8 mouse cellular contexts compared by ENCODE assay signal in the genomic region with DNA sequence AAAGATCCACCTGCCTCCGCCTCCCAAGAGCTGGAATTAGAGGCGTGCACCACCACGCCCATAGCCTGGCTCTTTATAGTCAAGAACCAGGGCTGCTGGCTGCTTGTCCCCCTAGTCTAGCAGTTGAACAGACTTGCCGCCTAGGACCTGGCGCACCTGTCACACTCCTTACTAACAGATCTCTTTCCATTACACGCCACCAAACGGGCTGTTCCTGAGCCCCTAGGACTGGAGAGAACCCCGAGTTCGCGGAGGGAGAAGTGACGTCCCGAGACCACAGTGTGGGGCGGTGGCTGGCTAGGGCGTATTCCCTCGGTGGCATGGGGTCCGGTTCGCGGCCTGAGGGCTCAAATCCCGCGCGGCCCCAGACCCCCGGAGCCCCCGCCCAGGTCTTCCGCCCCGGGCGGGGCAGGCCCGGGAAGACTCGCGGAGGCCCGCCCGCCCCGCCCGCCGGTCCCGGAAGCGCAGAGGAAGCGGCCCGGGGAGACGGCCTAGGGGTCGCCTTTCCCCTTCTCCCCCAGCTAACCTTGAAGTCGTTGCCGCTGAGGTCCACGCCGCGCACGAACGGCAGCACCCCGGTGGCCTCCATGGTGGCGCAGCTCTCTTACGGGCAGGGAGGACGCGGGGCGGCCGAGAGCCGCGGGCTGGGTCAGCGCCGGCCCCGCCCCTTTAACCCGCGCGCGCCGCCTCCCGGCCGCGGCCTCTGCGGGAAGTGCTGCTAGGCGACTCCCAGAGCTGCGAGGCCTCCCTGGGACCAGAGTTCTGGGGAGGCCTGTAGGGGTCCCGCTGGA. TPM values are rescaled to one million over a fixed set of nuclear protein-coding genes. Genes with fewer than 3 reads are reported as not detected.
DNase-seq lines count a peak whose midpoint lies in the region; ATAC-seq and TF ChIP-seq lines count a peak whose summit lies in the region.

TSS of gene Flii (minus strand) at position 663 of the 791 bp plus-strand sequence.

- WGBS in forebrain, embryonic 12.5 days, result under 1% methylated on average over 65 of the region's 71 CpGs
- WGBS in heart, postnatal 0 days, result under 1% methylated on average over 60 of the region's 71 CpGs
- 1% methylated on average over 42 of the region's 71 CpGs for WGBS in neural tube, embryonic 15.5 days

- no peaks in the 10 kb centered on the region for H3K9me3 ChIP-seq in ES-Bruce4 (replicated peaks; ENCODE audit: control insufficient read depth, insufficient read depth, low read length, poor library complexity, severe bottlenecking)
- H3K9me3 ChIP-seq in forebrain, embryonic 12.5 days, result no peaks in the 10 kb centered on the region
- no peaks in the 10 kb centered on the region for H3K9me3 ChIP-seq in heart, postnatal 0 days (replicated peaks; ENCODE audit: control insufficient read depth, low read length)
- no peaks in the 10 kb centered on the region for H3K9me3 ChIP-seq in neural tube, embryonic 15.5 days (replicated peaks)

- H3K27me3 ChIP-seq in ES-Bruce4 (ENCODE audit: control insufficient read depth, insufficient read depth, low read length, poor library complexity, severe bottlenecking), result no peaks in the 10 kb centered on the region
- no peaks in the 10 kb centered on the region for H3K27me3 ChIP-seq in forebrain, embryonic 12.5 days
- H3K27me3 ChIP-seq in heart, postnatal 0 days (ENCODE audit: control insufficient read depth, insufficient read depth, low read length), result no peaks in the 10 kb centered on the region
- H3K27me3 ChIP-seq in neural tube, embryonic 15.5 days (replicated peaks), result no peaks in the 10 kb centered on the region

- H3K4me3 ChIP-seq in ES-Bruce4 (ENCODE audit: low read depth, low read length), result peak within 1 kb of the TSS; percentile 82
- H3K4me3 ChIP-seq in forebrain, embryonic 12.5 days (replicated peaks), result peak within 1 kb of the TSS; percentile 80
- peak within 1 kb of the TSS; percentile 89 for H3K4me3 ChIP-seq in heart, postnatal 0 days (ENCODE audit: low read depth, low read length)
- H3K4me3 ChIP-seq in neural tube, embryonic 15.5 days (replicated peaks), result peak within 1 kb of the TSS; percentile 85

- no peak for TF ChIP-seq EP300 in ES-Bruce4 (IDR thresholded peaks at IDR 0.05; ENCODE audit: insufficient read depth, low read depth, low read length)
- TF ChIP-seq EP300 in heart, postnatal 0 days (IDR thresholded peaks at IDR 0.05; ENCODE audit: low read depth), result no peak

- H3K36me3 ChIP-seq in ES-Bruce4 (ENCODE audit: control insufficient read depth, insufficient read depth, low read length, poor library complexity, severe bottlenecking), result no peaks in the 10 kb centered on the region
- peaks cover 43% of the 10 kb centered on the region for H3K36me3 ChIP-seq in forebrain, embryonic 12.5 days (replicated peaks)
- H3K36me3 ChIP-seq in heart, postnatal 0 days (replicated peaks; ENCODE audit: control insufficient read depth, insufficient read depth, low read length), result peaks cover 47% of the 10 kb centered on the region
- H3K36me3 ChIP-seq in neural tube, embryonic 15.5 days, result peaks cover 48% of the 10 kb centered on the region

- peak; percentile 74 for ATAC-seq in forebrain, embryonic 12.5 days (ENCODE audit: low FRiP score)
- ATAC-seq in heart, postnatal 0 days (ENCODE audit: insufficient read depth, low read depth), result peak; percentile 80
- ATAC-seq in neural tube, embryonic 15.5 days (ENCODE audit: low FRiP score), result peak; percentile 80

- no peaks in the 10 kb centered on the region for H3K4me1 ChIP-seq in ES-Bruce4 (ENCODE audit: control insufficient read depth, insufficient read depth, low read length)
- peaks cover 26% of the 10 kb centered on the region for H3K4me1 ChIP-seq in forebrain, embryonic 12.5 days
- peaks cover 22% of the 10 kb centered on the region for H3K4me1 ChIP-seq in heart, postnatal 0 days (ENCODE audit: control insufficient read depth, insufficient read depth)
- peaks cover 39% of the 10 kb centered on the region for H3K4me1 ChIP-seq in neural tube, embryonic 15.5 days

- peak; percentile 71 for DNase-seq in c-Kit-positive CD71-positive TER-119-positive erythroid progenitor cells, embryonic 14.5 days (ENCODE audit: low spot score)
- peak; percentile 80 for DNase-seq in heart, postnatal 0 days (ENCODE audit: low spot score)
- peak; percentile 90 to 93 for DNase-seq in kidney, postnatal 4 days
- peak; percentile 78 to 83 for DNase-seq in lung, adult 18-20 months
- DNase-seq in testis, postnatal 14 days (ENCODE audit: low spot score), result peak; percentile 77

- H3K27ac ChIP-seq in ES-Bruce4 (ENCODE audit: insufficient read depth, low read length), result no peak within 1 kb of the TSS
- H3K27ac ChIP-seq in forebrain, embryonic 12.5 days, result peak within 1 kb of the TSS; percentile 84
- H3K27ac ChIP-seq in heart, postnatal 0 days (ENCODE audit: low read depth), result peak within 1 kb of the TSS; percentile 91
- H3K27ac ChIP-seq in neural tube, embryonic 15.5 days (replicated peaks), result peak within 1 kb of the TSS; percentile 92

- TF ChIP-seq POLR2A in ES-Bruce4 (IDR thresholded peaks at IDR 0.05; ENCODE audit: insufficient read depth, low read length), result no peak

- H3K9ac ChIP-seq in ES-Bruce4 (ENCODE audit: low read depth, poor library complexity, severe bottlenecking), result peak within 1 kb of the TSS; percentile 82
- H3K9ac ChIP-seq in forebrain, embryonic 12.5 days, result peak within 1 kb of the TSS; percentile 88
- peak within 1 kb of the TSS; percentile 91 for H3K9ac ChIP-seq in heart, postnatal 0 days (replicated peaks; ENCODE audit: low read depth, low read length)
- peak within 1 kb of the TSS; percentile 82 for H3K9ac ChIP-seq in neural tube, embryonic 15.5 days (replicated peaks)

- no peak for TF ChIP-seq CTCF in ES-Bruce4 (IDR thresholded peaks at IDR 0.05; ENCODE audit: low read depth, low read length)
- peak; percentile 53 for TF ChIP-seq CTCF in heart, postnatal 0 days (IDR thresholded peaks at IDR 0.05; ENCODE audit: low read depth)

- peak within 1 kb of the TSS; percentile 65 for H3K4me2 ChIP-seq in forebrain, embryonic 12.5 days
- peak within 1 kb of the TSS; percentile 61 for H3K4me2 ChIP-seq in heart, postnatal 0 days (ENCODE audit: low read depth, low read length)
- H3K4me2 ChIP-seq in neural tube, embryonic 15.5 days, result peak within 1 kb of the TSS; percentile 85

RNA-seq across cellular contexts. Expression of gene Flii, which starts in this region (rescaled TPM):
- polyA plus RNA-seq in ES-Bruce4 (2011; ENCODE audit: insufficient read depth, insufficient read length, low read depth, missing spikeins), result 49.0 and 52.5 TPM in 2 replicates
- polyA plus RNA-seq in forebrain, embryonic 12.5 days (2016; fragmentation: Nextera tagmentation; extraction: Ambion mirVana), result 76.2 and 78.9 TPM in 2 replicates
- 82.2 and 123 TPM in 2 replicates for total RNA-seq in heart, postnatal 0 days (2014; rRNA removed; ENCODE audit: low replicate concordance)
- polyA plus RNA-seq in heart, postnatal 0 days (2015; fragmentation: Nextera tagmentation; extraction: Ambion mirVana), result 52.6 and 55.3 TPM in 2 replicates
- polyA plus RNA-seq in neural tube, embryonic 15.5 days (2015; fragmentation: Nextera tagmentation; extraction: Ambion mirVana), result 68.3 and 73.6 TPM in 2 replicates
